Mouse (Mus musculus) forebrain, embryonic 11.5 days (tissue): ENCODE data around the gene Sez6. TPM values are rescaled to one million over a fixed set of nuclear protein-coding genes. Genes with fewer than 3 reads are reported as not detected.

Source experiments
- ATAC-seq: fragments of 200-750 bp; cut with Nextera tagmentation; replicated peaks from 2 replicates; pipeline ENCODE4 v1.8.0; 2017; ENCODE audit warnings: moderate TSS enrichment; ENCODE audit not compliant: low FRiP score
- DNase-seq: peaks from one replicate; pipeline ENCODE4 v3.0.0-alpha.2; 2017; ENCODE audit warnings: low spot score
- H3K27ac ChIP-seq: fragments of 300-500 bp; sonication (generic); 2 replicates; pipeline ENCODE4 v1.5.1; 2014; ENCODE audit warnings: low read depth, low read length
- H3K27me3 ChIP-seq: fragments of 300-500 bp; sonication (generic); 2 replicates; pipeline ENCODE4 v1.6.1; 2014; ENCODE audit warnings: mild to moderate bottlenecking, low read length, mixed read lengths; ENCODE audit not compliant: control insufficient read depth, insufficient read depth
- H3K36me3 ChIP-seq: fragments of 300-500 bp; sonication (generic); 2 replicates; pipeline ENCODE4 v1.6.1; 2014; ENCODE audit warnings: mild to moderate bottlenecking, low read length, moderate library complexity, mixed read lengths; ENCODE audit not compliant: control insufficient read depth, insufficient read depth
- H3K4me1 ChIP-seq: fragments of 300-500 bp; sonication (generic); replicated peaks from 2 replicates; pipeline ENCODE4 v1.6.1; 2014; ENCODE audit warnings: low read length, mixed read lengths; ENCODE audit not compliant: control insufficient read depth, insufficient read depth
- H3K4me2 ChIP-seq: fragments of 300-500 bp; sonication (generic); 2 replicates; pipeline ENCODE4 v1.6.1; 2014; ENCODE audit warnings: low read depth, mild to moderate bottlenecking, low read length, moderate library complexity, mixed read lengths; ENCODE audit not compliant: severe bottlenecking
- H3K4me3 ChIP-seq: fragments of 300-500 bp; sonication (generic); 2 replicates; pipeline ENCODE4 v1.5.1; 2014; ENCODE audit warnings: low read depth, low read length
- H3K9ac ChIP-seq: fragments of 300-500 bp; sonication (generic); 2 replicates; pipeline ENCODE4 v1.6.1; 2014; ENCODE audit warnings: low read length
- H3K9me3 ChIP-seq: fragments of 300-500 bp; sonication (generic); 2 replicates; pipeline ENCODE4 v1.6.1; 2016; ENCODE audit warnings: low read length, mixed read lengths; ENCODE audit not compliant: control insufficient read depth
- WGBS: fragments of 180-500 bp; shearing (Covaris S2); extraction: QIAGEN DNeasy Blood & Tissue Kit; methylation state at CpG from one replicate; pipeline ENCODE4 v1.1.7; 2014; 5-methylcytosine and 5-hydroxymethylcytosine counted together
- polyA plus RNA-seq: library from polyadenylated mRNA; unstranded; fragments of >200 nt; fragmentation: Nextera tagmentation; extraction: Ambion mirVana; gene quantifications from 2 replicates; pipeline ENCODE4 v1.2.1, GENCODE M21; 2014

The Sez6 gene
- polyA plus RNA-seq, 1 experiment from 2014 or later, result 14.3 TPM

- WGBS, result 54% methylated on average over 4 of the region's 4 CpGs
- H3K27me3 ChIP-seq, result no peaks in the 10 kb centered on the region
- no peaks in the 10 kb centered on the region for H3K36me3 ChIP-seq
- H3K4me3 ChIP-seq, result no peak overlapping the region
- no peak overlapping the region for H3K27ac ChIP-seq
- no peaks in the 10 kb centered on the region for H3K9me3 ChIP-seq
- no peaks in the 10 kb centered on the region for H3K4me1 ChIP-seq
- no peak overlapping the region for H3K4me2 ChIP-seq
- no peak overlapping the region for H3K9ac ChIP-seq
- peak; percentile 43 for DNase-seq
- ATAC-seq, result no peak
These were observed 45.3 kb downstream of the Sez6 start for GRCm38 (mm10) chr11:77975873-77976272.

GRCm38 (mm10) chr11:77978161-77978560 is 47.6 kb downstream of the Sez6 start:
- DNase-seq, result peak; percentile 46
- ATAC-seq, result no peak
- no peaks in the 10 kb centered on the region for H3K27me3 ChIP-seq

GRCm38 (mm10) chr11:77979221-77979809 is 48.7 kb downstream of the Sez6 start:
- H3K4me2 ChIP-seq, result no peak overlapping the region
- no peaks in the 10 kb centered on the region for H3K36me3 ChIP-seq
- H3K4me1 ChIP-seq, result no peaks in the 10 kb centered on the region
- no peak for ATAC-seq
- H3K4me3 ChIP-seq, result no peak overlapping the region
- H3K27ac ChIP-seq, result no peak overlapping the region
- H3K27me3 ChIP-seq, result no peaks in the 10 kb centered on the region
- 87% methylated on average over 8 of the region's 8 CpGs for WGBS
- H3K9me3 ChIP-seq, result no peaks in the 10 kb centered on the region
- H3K9ac ChIP-seq, result no peak overlapping the region
- DNase-seq, result peak; percentile 38

More at GRCm38 (mm10) chr11:77978161-77978560, 47.6 kb downstream of the Sez6 start:
- Histone ChIP-seq H3K9me3 (no peaks in the 10 kb centered on the region), H3K4me1 (no peaks in the 10 kb centered on the region), H3K4me3 (no peak overlapping the region), H3K36me3 (no peaks in the 10 kb centered on the region), H3K27ac (no peak overlapping the region), H3K4me2 (no peak overlapping the region), H3K9ac (no peak overlapping the region)
- WGBS, result 89% methylated on average over 6 of the region's 6 CpGs

- Histone ChIP-seq H3K27me3 (no peaks in the 10 kb centered on the region), H3K27ac (no peak overlapping the region)
These were observed 49.9 kb downstream of the Sez6 start for GRCm38 (mm10) chr11:77980281-77981204.

GRCm38 (mm10) chr11:77981609-77982440 is 51.2 kb downstream of the Sez6 start:
- peaks cover 3% of the 10 kb centered on the region; the same call in 1 of the 2 replicates for H3K36me3 ChIP-seq
- no peaks in the 10 kb centered on the region for H3K27me3 ChIP-seq
- H3K27ac ChIP-seq, result peak overlapping the region; percentile 96
- WGBS, result under 1% methylated on average over 29 of the region's 29 CpGs
- DNase-seq (peak; percentile 93), ATAC-seq (peak; percentile 86)
- H3K4me2 ChIP-seq, result peak overlapping the region; percentile 77
- H3K9me3 ChIP-seq, result no peaks in the 10 kb centered on the region
- H3K4me3 ChIP-seq, result peak overlapping the region; percentile 70
- peaks cover 7% of the 10 kb centered on the region; the same call in 1 of the 2 replicates for H3K4me1 ChIP-seq
- H3K9ac ChIP-seq, result peak overlapping the region; percentile 59

More at GRCm38 (mm10) chr11:77980281-77981204, 49.9 kb downstream of the Sez6 start:
- whole genome bisulfite sequencing, result 37% methylated on average over 11 of the region's 11 CpGs
- Histone ChIP-seq H3K9ac (no peak overlapping the region), H3K4me2 (no peak overlapping the region), H3K36me3 (no peaks in the 10 kb centered on the region), H3K4me3 (no peak overlapping the region), H3K4me1 (peaks cover 7% of the 10 kb centered on the region; the same call in 1 of the 2 replicates), H3K9me3 (no peaks in the 10 kb centered on the region)
- ATAC-seq (no peak), DNase-seq (no peak)

GRCm38 (mm10) chr11:77982441-77982905 is 51.9 kb downstream of the Sez6 start, which contains the start of gene Phf12:
Phf12 (plus strand) TSS chr11:77982754.
- H3K9me3 ChIP-seq, result no peaks in the 10 kb centered on the region
- peak within 1 kb of the TSS; percentile 70 for H3K4me3 ChIP-seq
- peak within 1 kb of the TSS; percentile 77 for H3K4me2 ChIP-seq
- ATAC-seq (peak; percentile 85), DNase-seq (peak; percentile 99)
- peak within 1 kb of the TSS; percentile 90 for H3K9ac ChIP-seq
- H3K27ac ChIP-seq, result peak within 1 kb of the TSS; percentile 96
- H3K36me3 ChIP-seq, result peaks cover 3% of the 10 kb centered on the region; the same call in 1 of the 2 replicates
- 0% methylated on average over 55 of the region's 62 CpGs for WGBS
- H3K27me3 ChIP-seq, result no peaks in the 10 kb centered on the region
- peaks cover 7% of the 10 kb centered on the region; the same call in 1 of the 2 replicates for H3K4me1 ChIP-seq

- under 1% methylated on average over 25 of the region's 32 CpGs for WGBS
- peaks cover 7% of the 10 kb centered on the region; the same call in 1 of the 2 replicates for H3K4me1 ChIP-seq
These were observed 52.8 kb downstream of the Sez6 start for GRCm38 (mm10) chr11:77983191-77983936.

More at GRCm38 (mm10) chr11:77983191-77983936, 52.8 kb downstream of the Sez6 start:
- H3K4me3 ChIP-seq, result peak overlapping the region; percentile 70
- peaks cover 3% of the 10 kb centered on the region; the same call in 1 of the 2 replicates for H3K36me3 ChIP-seq
- H3K9ac ChIP-seq, result peak overlapping the region; percentile 90
- peak; percentile 84 for DNase-seq
- H3K27ac ChIP-seq, result peak overlapping the region; percentile 93
- ATAC-seq, result no peak; the same call in 1 of the 2 replicates
- H3K4me2 ChIP-seq, result peak overlapping the region; percentile 77
- no peaks in the 10 kb centered on the region for H3K9me3 ChIP-seq
- no peaks in the 10 kb centered on the region for H3K27me3 ChIP-seq
